Mouse (Mus musculus) kidney, adult 2 months (tissue): ENCODE results near the gene Ran.
A peak's percentile ranks its signal among the peaks of the same experiment; 100 is the strongest.

Source experiments
- CTCF ChIP-seq: fragments of 200-500 bp; conservative IDR thresholded peaks from 2 replicates; pipeline ENCODE4 v1.5.1; 2011; ENCODE audit warnings: low read depth, mild to moderate bottlenecking, control low read depth, low read length, moderate library complexity, mixed read lengths; ENCODE audit not compliant: insufficient read depth, insufficient read length
- POLR2A ChIP-seq: fragments of 200-500 bp; IDR thresholded peaks from one replicate; pipeline ENCODE4 v1.6.1; 2011; ENCODE audit warnings: low read depth, low read length, control low read depth

DNA sequence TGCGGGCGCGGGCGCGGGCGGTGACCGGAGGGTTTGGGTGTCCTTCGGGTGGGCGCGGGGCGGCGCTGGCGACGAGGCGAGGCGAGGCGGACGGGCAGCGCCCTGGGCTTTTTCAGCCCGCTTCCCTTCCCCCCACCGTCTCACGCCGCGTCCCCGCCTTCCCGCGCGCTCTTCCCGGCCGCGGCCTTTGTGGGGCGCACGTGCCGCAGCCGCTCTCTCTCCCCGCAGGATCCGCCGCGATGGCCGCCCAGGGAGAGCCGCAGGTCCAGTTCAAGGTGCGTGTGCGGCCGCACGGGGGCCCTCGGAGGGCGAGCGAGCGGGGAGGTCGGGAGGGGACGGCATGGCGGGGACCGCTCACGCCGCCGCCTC lies 415 bp downstream of the Ran start:
- TF ChIP-seq CTCF: no peak
- TF ChIP-seq POLR2A: peak; percentile 1
